Mouse (Mus musculus) thymus, postnatal 4 days (tissue): ENCODE data around the gene Gpr33.

Experiments used
- DNase-seq: peaks from one replicate; pipeline ENCODE4 v3.0.0; 2021

Gene Gpr33

GRCm38 (mm10) chr12:52027963-52028362 lies at the start of gene Gpr33:
TSS of gene Gpr33 (minus strand) at chr12:52028063.
- DNase-seq = no peak

- no peak for DNase-seq
Measured at GRCm38 (mm10) chr12:52049324-52049723, 21.5 kb upstream of the Gpr33 start.

GRCm38 (mm10) chr12:52046371-52046770 lies 18.5 kb upstream of the Gpr33 start:
- no peak for DNase-seq

- no peak for DNase-seq
Measured at GRCm38 (mm10) chr12:52042818-52043336, 15.0 kb upstream of the Gpr33 start.

- no peak for DNase-seq
Measured at GRCm38 (mm10) chr12:52038352-52038751, 10.5 kb upstream of the Gpr33 start.

DNA sequence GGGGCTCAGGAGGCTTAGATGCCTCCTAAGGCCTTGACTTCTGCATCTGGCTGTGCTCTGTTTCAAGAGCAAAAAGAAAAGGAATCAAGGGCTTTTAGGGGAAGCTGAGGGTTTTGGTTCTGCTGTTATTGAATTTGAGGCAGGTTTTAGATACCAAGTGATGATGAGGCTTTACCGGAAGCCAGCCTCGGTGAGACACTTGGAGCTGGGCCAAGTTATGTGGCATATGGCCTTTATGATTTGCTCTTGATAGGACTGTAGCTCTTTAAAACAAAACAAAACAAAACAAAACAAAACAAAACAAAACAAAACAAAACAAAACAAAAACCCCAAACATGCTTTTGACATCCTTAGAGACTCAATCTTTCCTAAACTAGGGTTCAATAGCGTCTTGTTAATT lies 7.1 kb upstream of the Gpr33 start:
- no peak for DNase-seq

- DNase-seq = no peak
Measured at GRCm38 (mm10) chr12:52032276-52032675, 4.4 kb upstream of the Gpr33 start.

GRCm38 (mm10) chr12:52014494-52015029 lies 13.3 kb downstream of the Gpr33 start:
- no peak for DNase-seq

- no peak for DNase-seq
Measured at GRCm38 (mm10) chr12:52014044-52014443, 13.8 kb downstream of the Gpr33 start.

GRCm38 (mm10) chr12:52013274-52013673 lies 14.6 kb downstream of the Gpr33 start:
- no peak for DNase-seq

DNA sequence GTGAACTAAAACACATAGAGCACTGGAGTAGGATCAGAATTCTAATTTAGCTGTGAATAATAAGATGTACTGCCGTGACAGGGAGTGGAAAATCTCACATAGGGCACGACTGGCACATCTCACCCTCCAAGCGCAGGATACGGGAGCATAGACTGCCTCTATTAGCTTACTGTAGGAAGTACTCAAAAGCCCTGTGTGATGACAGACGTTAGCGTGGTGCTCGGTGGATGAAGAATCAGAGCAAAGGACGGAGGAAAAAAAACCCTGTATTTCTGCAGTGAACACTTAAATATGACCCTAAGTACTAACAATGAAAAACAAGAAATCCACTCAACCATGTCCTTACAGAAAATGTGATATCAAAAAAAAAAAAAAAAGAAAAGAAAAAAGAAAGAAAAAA lies 15.7 kb downstream of the Gpr33 start:
- DNase-seq = no peak

DNA sequence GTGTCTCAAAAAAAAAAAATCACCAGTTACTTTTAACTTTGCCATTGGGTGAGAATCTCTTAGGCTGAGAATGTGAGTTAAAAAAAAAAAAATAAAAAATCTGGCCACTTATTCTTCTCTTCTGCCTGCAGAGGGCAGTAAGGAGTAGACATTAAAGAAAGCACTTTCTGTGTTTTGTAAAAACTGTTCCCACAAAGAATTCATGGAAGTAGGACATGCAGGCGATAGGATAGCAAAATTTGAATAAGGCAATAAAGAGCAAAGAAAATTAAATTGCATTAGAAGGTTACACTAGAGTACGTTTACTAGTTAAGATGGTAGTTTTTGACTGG lies 17.3 kb downstream of the Gpr33 start:
- no peak for DNase-seq

DNA sequence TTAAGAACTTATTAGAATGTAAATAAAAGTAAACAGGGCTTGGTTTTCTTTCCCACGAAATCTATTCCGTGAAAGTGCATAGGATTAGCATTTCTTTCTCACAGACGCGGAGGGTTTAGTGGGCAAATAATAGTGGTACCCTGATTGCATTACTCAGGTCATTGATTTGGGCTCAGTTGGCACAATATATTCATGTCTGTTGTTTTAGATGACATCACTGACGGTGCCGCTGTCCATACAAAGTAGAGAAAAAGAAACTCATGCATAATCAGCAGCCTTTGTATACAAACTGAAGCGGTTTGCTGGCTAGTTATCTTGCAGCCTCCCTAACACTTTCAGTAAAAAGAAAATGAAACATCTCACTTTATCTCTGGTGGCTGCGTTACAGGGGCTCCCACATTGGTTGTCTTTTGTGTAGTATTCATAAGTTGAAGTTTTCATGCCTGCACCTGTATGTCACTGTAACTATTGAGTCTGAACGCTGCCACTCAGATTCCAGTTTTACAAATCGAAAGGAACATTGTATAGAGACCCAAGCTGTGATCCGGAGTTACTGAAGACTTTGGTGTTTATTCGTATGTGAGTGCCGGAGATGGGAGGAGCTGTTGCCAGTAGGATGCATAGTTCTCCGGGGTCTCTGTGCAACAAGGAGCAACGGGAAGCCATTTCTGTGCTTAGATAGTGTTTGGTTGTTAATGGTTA lies 17.8 kb downstream of the Gpr33 start:
- DNase-seq = no peak

GRCm38 (mm10) chr12:52006633-52006994 lies 21.2 kb downstream of the Gpr33 start:
- no peak for DNase-seq

- peak; percentile 98 for DNase-seq
Measured at GRCm38 (mm10) chr12:52005877-52006632, 21.8 kb downstream of the Gpr33 start, which contains the start of gene Dtd2. TSS of gene Dtd2 (minus strand) at chr12:52006501.

- DNase-seq = no peak
Measured at GRCm38 (mm10) chr12:52002746-52003145, 25.1 kb downstream of the Gpr33 start.

DNA sequence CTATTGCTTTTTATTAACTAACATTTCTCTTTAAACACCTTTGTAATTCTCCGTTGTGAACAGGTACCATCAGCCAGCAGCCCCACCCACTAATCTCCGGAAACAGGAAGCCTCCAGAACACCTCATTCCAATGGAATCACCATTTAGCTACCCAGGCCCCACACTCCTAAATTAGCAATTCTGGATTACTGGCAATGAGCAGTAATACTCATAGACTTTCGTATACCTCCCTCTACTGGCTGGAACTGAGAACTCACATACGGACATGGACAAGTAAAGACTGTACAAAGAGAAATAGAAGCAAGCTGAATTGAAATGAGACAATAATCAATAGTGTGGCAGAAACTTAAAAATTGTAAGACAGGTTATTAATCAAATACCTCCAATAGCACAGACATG lies 26.3 kb downstream of the Gpr33 start:
- DNase-seq = peak; percentile 57

GRCm38 (mm10) chr12:51998366-51998932 lies 29.4 kb downstream of the Gpr33 start:
- DNase-seq = no peak

DNA sequence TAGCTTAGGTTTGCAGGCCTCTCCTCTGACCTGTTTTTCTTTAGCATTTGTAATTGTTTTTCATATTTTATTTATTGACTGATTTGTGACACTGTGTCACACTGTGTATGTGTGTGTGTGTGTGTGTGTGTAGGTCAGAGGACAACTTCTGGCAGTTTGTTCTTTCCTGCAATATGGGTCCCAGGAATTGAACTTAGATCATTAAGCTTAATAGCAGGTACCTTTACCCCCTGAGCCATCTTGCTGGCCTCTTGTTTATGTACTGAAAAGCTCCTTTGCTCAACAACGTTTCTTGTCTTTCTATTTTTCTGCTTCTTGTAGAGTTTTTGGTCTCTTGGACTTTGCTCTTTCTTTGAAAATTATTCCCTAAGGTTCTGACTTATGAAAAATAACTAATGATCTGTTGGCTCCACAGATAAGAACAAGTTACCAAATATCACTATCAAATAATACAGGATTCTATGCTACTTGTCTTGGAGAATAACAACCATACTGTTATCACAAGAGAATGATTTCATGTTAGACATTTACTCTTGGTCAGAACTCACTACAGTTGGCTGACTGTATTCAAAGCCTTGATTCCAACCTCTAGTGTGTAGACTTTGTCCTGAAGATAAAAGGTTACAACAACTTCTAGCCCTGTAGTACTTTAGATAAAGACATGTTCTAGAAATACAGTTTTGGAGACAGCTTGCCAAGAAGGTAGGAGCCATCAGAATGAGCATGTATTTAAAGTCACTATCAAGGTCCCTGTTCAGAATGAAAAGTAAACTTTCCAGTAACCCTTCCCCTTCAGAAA lies 31.9 kb downstream of the Gpr33 start:
- no peak for DNase-seq

- DNase-seq = no peak
Measured at GRCm38 (mm10) chr12:51990629-51991028, 37.2 kb downstream of the Gpr33 start.

GRCm38 (mm10) chr12:51988536-51988935 lies 39.3 kb downstream of the Gpr33 start:
- DNase-seq = no peak

- no peak for DNase-seq
Measured at GRCm38 (mm10) chr12:51985826-51986225, 42.0 kb downstream of the Gpr33 start.
